Mouse (Mus musculus): ENCODE measurements at regions not wholly inside any gene's neighbourhood (a gene's known extent, or its start where the extent isn't known, plus 50 kb on each side); places are given as distances from the start of the nearest gene placed in this dataset.
"Not testable (repeated sequence)": the region's sequence is repeated elsewhere in the genome, so short reads cannot be mapped to it uniquely, and the experiment has no call there.

GRCm38 (mm10) chr10:96188168-96188567 is 51.8 kb downstream of the Gm5426 start:
- peak; percentile 28 to 67 for DNase-seq

- DNase-seq: no peak
Measured at GRCm38 (mm10) chr10:96190168-96190987, 54.0 kb downstream of the Gm5426 start.

- no peak for DNase-seq
Measured at GRCm38 (mm10) chr10:96200932-96201641, 64.7 kb downstream of the Gm5426 start.

GRCm38 (mm10) chr10:96201891-96202290 is 65.5 kb downstream of the Gm5426 start:
- DNase-seq: no peak

GRCm38 (mm10) chr10:96202871-96203270 is 66.5 kb downstream of the Gm5426 start:
- DNase-seq: no peak

GRCm38 (mm10) chr10:96204198-96204597 is 67.8 kb downstream of the Gm5426 start:
- no peak for DNase-seq

GRCm38 (mm10) chr10:96209171-96209570 is 72.8 kb downstream of the Gm5426 start:
- DNase-seq: peak; percentile 39 to 49

GRCm38 (mm10) chr10:96211189-96211588 is 74.8 kb downstream of the Gm5426 start:
- DNase-seq: no peak

GRCm38 (mm10) chr10:96213876-96214275 is 77.5 kb downstream of the Gm5426 start:
- DNase-seq: peak; percentile 93 to 96

- DNase-seq: no peak
Measured at GRCm38 (mm10) chr10:96214285-96214684, 77.9 kb downstream of the Gm5426 start.

GRCm38 (mm10) chr10:96214946-96215345 is 78.5 kb downstream of the Gm5426 start:
- no peak for DNase-seq

GRCm38 (mm10) chr10:96220731-96221130 is 84.3 kb downstream of the Gm5426 start:
- no peak for DNase-seq

GRCm38 (mm10) chr10:96230391-96230790 is 94.0 kb downstream of the Gm5426 start:
- peak; percentile 68 to 77 for DNase-seq

GRCm38 (mm10) chr10:96231309-96231708 is 94.9 kb downstream of the Gm5426 start:
- DNase-seq: no peak

- peak in 1 of 2 experiments; percentile 39 for DNase-seq
Measured at GRCm38 (mm10) chr10:96232889-96233288, 96.5 kb downstream of the Gm5426 start.

GRCm38 (mm10) chr10:96234564-96235412 is 98.4 kb downstream of the Gm5426 start:
- DNase-seq: peak; percentile 21 to 37

- not testable (repeated sequence) for DNase-seq
Measured at GRCm38 (mm10) chr10:96236031-96236430, 99.6 kb downstream of the Gm5426 start.

- DNase-seq: no peak
Measured at GRCm38 (mm10) chr10:96236777-96237373, 100.5 kb downstream of the Gm5426 start.

- DNase-seq: no peak
Measured at GRCm38 (mm10) chr10:96237572-96238130, 101.2 kb downstream of the Gm5426 start.

- DNase-seq: peak in 1 of 2 experiments; percentile 15
Measured at GRCm38 (mm10) chr10:96238251-96238650, 101.8 kb downstream of the Gm5426 start.

GRCm38 (mm10) chr10:96238850-96239249 is 102.4 kb downstream of the Gm5426 start:
- DNase-seq: peak in 1 of 2 experiments; percentile 20

GRCm38 (mm10) chr10:96240591-96240990 is 104.2 kb downstream of the Gm5426 start:
- DNase-seq: no peak
